Mouse (Mus musculus) neural tube, embryonic 12.5 days (tissue): ENCODE data around the gene Pbx1. TPM values are rescaled to one million over a fixed set of nuclear protein-coding genes. Genes with fewer than 3 reads are reported as not detected.
"Not testable (repeated sequence)": the region's sequence is repeated elsewhere in the genome, so short reads cannot be mapped to it uniquely, and the experiment has no call there.

Source experiments
- ATAC-seq: fragments of 200-750 bp; cut with Nextera tagmentation; 2 replicates; pipeline ENCODE4 v1.8.0; 2017; ENCODE audit warnings: low read depth, mild to moderate bottlenecking, moderate TSS enrichment, moderate library complexity; ENCODE audit not compliant: low FRiP score
- H3K27ac ChIP-seq: fragments of 300-500 bp; sonication (generic); 2 replicates; pipeline ENCODE4 v1.5.1; 2016
- H3K27me3 ChIP-seq: fragments of 300-500 bp; sonication (generic); replicated peaks from 2 replicates; pipeline ENCODE4 v1.6.1; 2016; ENCODE audit warnings: mild to moderate bottlenecking
- H3K36me3 ChIP-seq: fragments of 300-500 bp; sonication (generic); 2 replicates; pipeline ENCODE4 v1.6.1; 2016; ENCODE audit warnings: mild to moderate bottlenecking
- H3K4me1 ChIP-seq: fragments of 300-500 bp; sonication (generic); 2 replicates; pipeline ENCODE4 v1.6.1; 2016
- H3K4me2 ChIP-seq: fragments of 300-500 bp; sonication (generic); replicated peaks from 2 replicates; pipeline ENCODE4 v1.6.1; 2016; ENCODE audit warnings: mild to moderate bottlenecking
- H3K4me3 ChIP-seq: fragments of 300-500 bp; sonication (generic); 2 replicates; pipeline ENCODE4 v1.5.1; 2016
- H3K9ac ChIP-seq: fragments of 300-500 bp; sonication (generic); 2 replicates; pipeline ENCODE4 v1.6.1; 2016; ENCODE audit warnings: mild to moderate bottlenecking
- H3K9me3 ChIP-seq: fragments of 300-500 bp; sonication (generic); 2 replicates; pipeline ENCODE4 v1.6.1; 2016; ENCODE audit warnings: mild to moderate bottlenecking
- WGBS: fragments of 180-500 bp; shearing (Covaris S2); methylation state at CpG from one replicate; pipeline ENCODE4 v1.1.7; 2016; 5-methylcytosine and 5-hydroxymethylcytosine counted together
- polyA plus RNA-seq: library from polyadenylated mRNA; unstranded; fragments of >200 nt; fragmentation: Nextera tagmentation; extraction: Ambion mirVana; gene quantifications from 2 replicates; pipeline ENCODE4 v1.2.1, GENCODE M21; 2016

The Pbx1 gene
- 43.9 and 53.7 TPM in 2 replicates for polyA plus RNA-seq

DNA sequence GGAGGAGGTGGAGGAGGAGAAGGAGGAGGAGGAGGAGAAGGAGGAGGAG is at the start of gene Pbx1:
Gene Pbx1 (minus strand): TSS at position 39 of the 49 bp plus-strand sequence.
- Histone ChIP-seq H3K4me2 (peak within 1 kb of the TSS; percentile 72), H3K9ac (peak within 1 kb of the TSS; percentile 96), H3K4me3 (peak within 1 kb of the TSS; percentile 87), H3K27ac (peak within 1 kb of the TSS; percentile 97), H3K4me1 (peaks cover 14% of the 10 kb centered on the region)
- not testable (repeated sequence) for ATAC-seq, H3K9me3 ChIP-seq, H3K27me3 ChIP-seq, H3K36me3 ChIP-seq

DNA sequence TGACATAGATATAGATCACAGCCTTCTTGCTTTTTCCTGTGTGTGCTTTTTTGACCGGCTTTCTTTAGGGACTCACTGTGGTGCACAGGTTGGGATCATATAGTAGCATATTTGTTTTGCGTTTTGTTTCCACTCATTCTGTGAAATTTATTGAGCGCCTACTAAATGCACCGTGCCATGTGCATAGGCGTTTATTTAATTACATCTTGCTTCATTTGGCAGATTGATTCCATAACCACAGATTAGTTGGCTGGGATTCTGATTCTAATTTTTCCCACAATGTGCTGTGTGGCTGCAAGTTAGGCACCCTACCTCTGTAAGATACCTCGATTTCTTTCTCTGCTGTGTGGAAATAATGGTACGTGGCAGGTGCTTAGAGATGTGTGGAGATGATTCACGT is 47.6 kb upstream of the Pbx1 start:
- no peak overlapping the region for H3K27ac ChIP-seq
- H3K9ac ChIP-seq = no peak overlapping the region
- H3K4me2 ChIP-seq = no peak overlapping the region
- H3K27me3 ChIP-seq = no peaks in the 10 kb centered on the region
- no peak overlapping the region for H3K4me3 ChIP-seq
- no peaks in the 10 kb centered on the region for H3K36me3 ChIP-seq
- no peak for ATAC-seq
- 84% methylated on average over 8 of the region's 8 CpGs for WGBS
- peaks cover 10% of the 10 kb centered on the region for H3K4me1 ChIP-seq
- H3K9me3 ChIP-seq = no peaks in the 10 kb centered on the region

DNA sequence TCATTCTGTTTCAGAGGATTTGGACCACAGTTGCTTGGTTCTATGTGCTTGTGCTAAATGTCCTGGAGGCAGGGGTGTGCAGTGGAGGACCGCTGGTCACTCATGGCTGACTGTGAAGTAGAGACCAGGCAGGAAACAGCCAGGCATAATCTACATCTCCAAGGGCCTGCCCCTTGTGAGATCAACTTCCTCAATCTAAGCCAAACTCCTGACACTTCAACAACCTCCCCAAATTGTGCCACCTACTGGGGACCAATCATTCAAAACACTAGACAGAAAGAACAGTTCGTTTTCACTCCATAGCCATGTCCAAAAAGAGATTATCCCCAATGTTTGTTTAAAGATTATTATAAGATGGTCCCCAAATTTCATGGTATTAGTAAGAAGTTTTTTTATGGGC is 46.8 kb upstream of the Pbx1 start:
- Histone ChIP-seq H3K9ac (no peak overlapping the region), H3K27ac (no peak overlapping the region), H3K9me3 (no peaks in the 10 kb centered on the region), H3K4me3 (no peak overlapping the region), H3K4me1 (peaks cover 18% of the 10 kb centered on the region), H3K4me2 (no peak overlapping the region), H3K36me3 (no peaks in the 10 kb centered on the region), H3K27me3 (no peaks in the 10 kb centered on the region)
- 78% methylated on average over 2 of the region's 2 CpGs for WGBS
- ATAC-seq = no peak

DNA sequence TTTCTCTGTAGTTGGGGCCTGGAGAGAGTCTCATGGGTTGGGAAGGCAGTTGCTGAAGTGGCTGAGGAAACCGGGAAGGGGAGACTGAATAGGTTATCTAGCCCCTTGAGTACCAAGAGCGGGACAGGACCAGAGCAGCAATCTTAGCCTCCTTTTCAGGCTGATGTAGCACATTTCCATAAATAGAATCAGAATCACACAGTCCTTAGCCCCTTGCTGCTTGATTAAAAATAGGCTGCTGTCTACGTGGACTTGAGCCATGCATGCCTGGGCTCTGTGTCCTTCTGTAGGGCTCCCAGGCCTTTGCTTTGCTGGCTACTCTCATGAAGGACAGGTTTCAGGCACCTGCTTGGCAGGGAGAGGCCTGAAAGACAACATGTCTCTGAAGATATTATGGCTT is 44.8 kb upstream of the Pbx1 start:
- H3K27ac ChIP-seq = no peak overlapping the region
- no peak overlapping the region for H3K4me2 ChIP-seq
- no peaks in the 10 kb centered on the region for H3K9me3 ChIP-seq
- no peaks in the 10 kb centered on the region for H3K27me3 ChIP-seq
- 64% methylated on average over 3 of the region's 3 CpGs for WGBS
- peaks cover 26% of the 10 kb centered on the region for H3K4me1 ChIP-seq
- H3K9ac ChIP-seq = no peak overlapping the region
- no peaks in the 10 kb centered on the region for H3K36me3 ChIP-seq
- no peak for ATAC-seq
- no peak overlapping the region for H3K4me3 ChIP-seq

DNA sequence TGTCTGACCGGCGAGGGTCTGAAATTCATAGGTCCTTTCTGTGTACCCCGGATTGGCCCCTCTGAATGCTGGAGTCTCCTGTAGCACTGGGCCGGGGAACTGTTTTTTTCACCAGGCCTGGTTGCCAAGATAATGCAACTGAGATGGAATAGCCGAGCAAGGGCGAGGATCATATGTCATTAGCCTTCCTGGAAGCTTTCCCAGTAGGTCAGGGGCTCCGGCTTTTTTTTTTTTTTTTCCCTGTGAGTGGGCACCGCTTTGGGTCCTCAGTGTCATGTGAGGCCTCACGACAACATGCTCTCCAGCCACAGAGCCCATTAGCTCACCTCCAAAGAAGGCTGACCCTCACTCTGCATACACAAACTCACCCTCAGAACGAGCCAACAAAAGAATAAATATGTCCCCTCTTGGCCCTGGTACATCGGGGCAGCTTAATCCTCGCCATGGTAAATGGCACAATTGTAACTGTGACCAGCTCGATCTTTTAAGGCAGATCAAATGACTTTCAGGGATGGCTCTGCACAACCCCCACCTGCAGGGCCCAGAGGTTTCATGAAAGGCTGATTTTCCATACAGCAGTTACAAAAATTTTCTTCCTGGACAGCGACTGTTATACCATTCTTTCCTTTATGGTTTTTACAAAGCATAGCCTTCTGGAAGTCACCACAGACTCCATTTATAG is 44.3 kb upstream of the Pbx1 start:
- H3K4me3 ChIP-seq = no peak overlapping the region
- ATAC-seq = no peak
- no peaks in the 10 kb centered on the region for H3K9me3 ChIP-seq
- no peak overlapping the region for H3K9ac ChIP-seq
- H3K27ac ChIP-seq = no peak overlapping the region; the same call in 1 of the 2 replicates
- no peak overlapping the region for H3K4me2 ChIP-seq
- H3K27me3 ChIP-seq = no peaks in the 10 kb centered on the region
- peaks cover 26% of the 10 kb centered on the region for H3K4me1 ChIP-seq
- H3K36me3 ChIP-seq = no peaks in the 10 kb centered on the region
- WGBS = 53% methylated on average over 14 of the region's 14 CpGs

DNA sequence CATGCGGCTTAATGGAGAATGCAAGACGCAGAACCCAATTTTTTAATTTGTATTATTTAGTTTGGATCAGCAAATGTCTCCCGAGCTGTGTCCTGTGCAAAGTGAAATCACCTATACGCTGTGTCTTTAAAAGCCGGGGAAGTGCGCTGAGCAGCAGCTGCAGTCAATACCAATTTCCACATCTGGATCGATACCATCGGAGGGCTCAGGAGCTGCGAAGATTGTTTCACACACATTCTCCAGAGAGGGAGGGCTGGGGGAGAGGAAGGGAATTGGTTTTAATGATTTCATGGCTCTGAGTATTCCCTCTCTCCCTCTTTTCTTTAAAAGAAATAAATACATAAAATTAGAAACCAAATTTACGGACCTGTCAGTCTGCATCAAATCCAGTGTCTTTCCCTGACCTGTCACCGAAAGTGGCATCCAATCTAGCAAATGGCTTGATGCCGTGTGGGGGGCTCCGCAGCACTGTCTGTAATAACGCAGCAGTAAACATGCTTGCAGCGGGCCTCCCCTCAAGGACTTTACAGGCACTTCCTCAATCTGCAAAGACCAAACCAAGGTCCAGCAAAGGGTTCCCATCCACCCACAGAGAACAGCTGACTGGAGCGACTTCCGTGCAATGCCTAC is 43.6 kb upstream of the Pbx1 start:
- Histone ChIP-seq H3K27me3 (no peaks in the 10 kb centered on the region), H3K4me2 (no peak overlapping the region), H3K9me3 (no peaks in the 10 kb centered on the region), H3K9ac (no peak overlapping the region), H3K4me1 (peaks cover 26% of the 10 kb centered on the region), H3K36me3 (no peaks in the 10 kb centered on the region), H3K27ac (no peak overlapping the region; the same call in 1 of the 2 replicates), H3K4me3 (no peak overlapping the region)
- WGBS = 82% methylated on average over 17 of the region's 17 CpGs
- ATAC-seq = no peak

DNA sequence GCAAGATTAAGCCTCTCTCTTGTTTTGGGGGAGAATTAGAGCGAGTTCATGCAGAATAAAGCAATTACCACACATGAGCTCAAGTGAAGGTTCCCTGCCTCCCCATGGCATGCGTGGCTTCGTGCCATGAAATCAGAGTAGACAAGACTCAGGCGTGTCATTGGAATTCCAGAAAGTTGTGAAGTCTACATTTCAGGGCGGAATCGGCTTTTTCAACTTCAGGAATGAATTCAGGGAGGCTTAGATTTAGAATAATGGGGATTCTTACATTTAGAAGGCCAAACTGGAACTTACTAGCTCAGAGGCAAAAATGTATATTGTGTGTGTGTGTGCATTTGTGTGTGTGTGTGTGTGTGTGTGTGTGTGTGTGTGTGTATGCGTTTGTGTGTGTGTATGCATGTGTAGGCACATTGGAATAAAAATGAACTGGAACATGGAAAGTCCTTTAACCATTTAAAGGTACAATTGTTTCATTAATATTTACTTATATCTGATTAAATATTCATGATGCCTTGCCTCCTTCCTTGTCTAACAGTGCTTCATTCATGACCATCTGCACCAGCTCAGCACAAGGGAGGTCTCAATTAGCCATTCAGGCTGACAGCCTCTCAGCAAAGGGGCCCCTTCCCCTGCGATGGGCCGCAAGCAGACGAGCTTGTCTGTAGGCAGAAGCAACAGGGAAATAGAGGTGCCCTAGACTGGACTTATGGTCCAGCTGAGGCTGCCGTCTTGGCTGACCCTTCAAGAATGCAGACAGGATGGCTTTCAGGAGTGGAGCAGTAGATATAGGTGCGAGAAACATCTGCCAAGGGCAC is 41.4 kb upstream of the Pbx1 start:
- Histone ChIP-seq H3K4me3 (no peak overlapping the region), H3K36me3 (no peaks in the 10 kb centered on the region), H3K27ac (no peak overlapping the region), H3K27me3 (no peaks in the 10 kb centered on the region), H3K9me3 (0 out of 2 replicates have a peak, but pooled peaks cover 3% of the 10 kb centered on the region), H3K4me1 (peaks cover 26% of the 10 kb centered on the region), H3K4me2 (peak overlapping the region; percentile 37; the same call in 1 of the 2 replicates), H3K9ac (no peak overlapping the region)
- ATAC-seq = peak; percentile 95
- 23% methylated on average over 12 of the region's 12 CpGs for WGBS

DNA sequence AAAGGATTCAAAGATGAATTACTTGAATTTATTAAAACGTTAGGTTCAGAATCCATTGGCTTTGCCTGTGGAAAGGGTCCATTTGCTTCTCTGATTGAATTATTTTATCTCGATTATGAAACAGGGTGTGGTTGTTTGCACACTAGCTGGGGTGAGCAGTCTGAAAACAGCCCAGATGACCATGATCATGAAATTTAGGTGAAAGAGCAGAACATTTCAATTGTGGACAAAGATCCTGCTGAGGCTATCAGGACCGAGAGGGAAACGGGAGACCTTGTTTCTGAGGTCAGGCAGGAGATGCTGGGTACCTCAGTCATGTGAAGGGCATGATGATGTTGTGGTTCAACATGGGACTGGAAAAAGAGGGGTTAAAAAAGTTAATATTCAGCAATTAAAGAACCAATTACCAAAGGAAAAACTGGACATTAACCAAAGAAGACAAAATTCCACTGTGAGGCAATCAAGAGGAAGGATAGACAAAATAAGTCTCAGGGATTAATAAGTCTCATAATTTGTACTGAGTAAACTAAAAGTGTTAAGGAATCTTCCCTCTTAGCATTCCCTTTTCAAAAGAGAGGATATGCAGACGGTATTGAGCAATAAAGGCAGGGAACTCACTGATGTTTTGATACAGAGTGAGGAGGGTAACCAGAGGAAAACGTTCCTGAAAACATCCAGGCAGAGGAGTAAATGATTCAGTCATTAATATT is 40.6 kb upstream of the Pbx1 start:
- Histone ChIP-seq H3K4me1 (peaks cover 26% of the 10 kb centered on the region), H3K36me3 (no peaks in the 10 kb centered on the region), H3K4me2 (no peak overlapping the region; the same call in 1 of the 2 replicates)

DNA sequence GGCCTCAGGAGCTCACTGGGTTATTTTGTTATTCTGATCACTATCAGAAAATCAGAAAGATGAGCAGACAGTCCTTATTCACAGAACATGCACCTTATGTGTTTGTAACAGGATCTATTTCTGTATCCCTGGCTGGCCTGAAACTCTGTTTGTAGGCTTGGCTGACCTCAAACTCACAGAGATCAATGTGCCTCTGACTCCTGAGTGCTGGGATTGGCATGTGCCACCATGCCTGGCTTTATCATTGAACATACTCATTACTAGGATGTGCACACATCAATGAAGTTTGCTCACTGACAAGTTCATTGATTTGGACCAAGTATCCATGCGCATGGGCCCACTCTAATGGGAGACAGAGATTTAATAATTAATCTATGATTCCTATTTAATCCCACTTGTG is 27.4 kb upstream of the Pbx1 start:
- Histone ChIP-seq H3K9me3 (no peaks in the 10 kb centered on the region), H3K4me1 (peaks cover 5% of the 10 kb centered on the region; the same call in 1 of the 2 replicates), H3K27me3 (no peaks in the 10 kb centered on the region), H3K4me3 (no peak overlapping the region), H3K9ac (no peak overlapping the region), H3K27ac (no peak overlapping the region), H3K36me3 (no peaks in the 10 kb centered on the region), H3K4me2 (no peak overlapping the region)
- 94% methylated on average over 1 of the region's 1 CpGs for WGBS
- ATAC-seq = no peak

More for the DNA sequence above, 40.6 kb upstream of the Pbx1 start:
- H3K27ac ChIP-seq = no peak overlapping the region
- no peak for ATAC-seq
- no peaks in the 10 kb centered on the region for H3K27me3 ChIP-seq
- no peak overlapping the region for H3K4me3 ChIP-seq
- 58% methylated on average over 6 of the region's 6 CpGs for WGBS
- H3K9me3 ChIP-seq = 0 out of 2 replicates have a peak, but pooled peaks cover 3% of the 10 kb centered on the region
- no peak overlapping the region for H3K9ac ChIP-seq

DNA sequence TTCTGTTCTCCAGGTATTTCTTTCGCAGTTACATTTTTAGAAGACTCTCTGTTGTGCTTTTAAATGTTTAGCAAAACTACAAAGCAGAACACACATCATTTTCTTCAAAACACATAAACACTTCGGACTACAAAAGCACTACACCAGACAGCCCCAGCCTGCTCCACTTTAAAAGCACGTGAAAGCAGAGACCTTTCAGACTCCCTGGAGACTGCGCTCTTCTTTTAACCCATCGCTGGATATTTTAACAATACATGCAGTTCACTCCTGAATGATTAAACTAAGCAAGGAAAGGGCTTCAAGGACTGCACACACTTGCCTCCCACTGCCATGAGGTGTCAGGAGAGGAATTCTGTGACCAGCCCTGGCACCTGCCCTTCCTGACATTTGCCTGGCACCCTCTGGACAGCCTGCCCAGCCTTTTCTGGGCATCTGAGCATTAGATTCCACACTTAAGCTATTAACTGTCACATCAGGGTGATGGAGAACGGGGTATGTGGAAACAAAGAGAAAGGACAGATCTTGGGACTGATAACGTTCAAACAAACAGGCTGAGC is 25.2 kb upstream of the Pbx1 start:
- no peak overlapping the region for H3K4me2 ChIP-seq
- no peak overlapping the region for H3K9ac ChIP-seq
- 49% methylated on average over 7 of the region's 7 CpGs for WGBS
- no peak overlapping the region for H3K4me3 ChIP-seq
- no peak overlapping the region for H3K27ac ChIP-seq
- no peaks in the 10 kb centered on the region for H3K9me3 ChIP-seq
- no peaks in the 10 kb centered on the region for H3K27me3 ChIP-seq
- no peak for ATAC-seq
- H3K36me3 ChIP-seq = no peaks in the 10 kb centered on the region
- peaks cover 5% of the 10 kb centered on the region; the same call in 1 of the 2 replicates for H3K4me1 ChIP-seq

DNA sequence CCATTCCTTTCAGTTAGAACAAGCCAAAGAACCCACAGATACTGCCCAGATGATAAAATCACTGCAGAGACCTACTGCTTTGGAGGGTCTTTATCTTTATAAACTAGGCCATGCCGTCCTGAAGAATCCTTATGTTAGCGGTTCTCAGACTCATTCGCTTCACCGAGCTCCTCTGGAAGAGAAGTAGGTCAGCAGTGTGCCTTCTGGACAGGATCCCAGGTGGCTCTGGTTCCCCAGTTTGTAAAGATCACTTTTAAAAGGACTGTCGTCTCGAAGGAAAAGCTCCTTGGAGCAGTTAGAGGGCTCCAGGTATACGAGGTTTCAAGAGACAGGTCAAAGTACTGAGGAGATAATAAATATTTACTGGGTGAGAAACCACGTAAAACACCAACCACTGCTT is 23.1 kb upstream of the Pbx1 start:
- Histone ChIP-seq H3K36me3 (no peaks in the 10 kb centered on the region), H3K9me3 (no peaks in the 10 kb centered on the region), H3K27me3 (no peaks in the 10 kb centered on the region), H3K4me3 (no peak overlapping the region), H3K4me1 (peaks cover 5% of the 10 kb centered on the region; the same call in 1 of the 2 replicates), H3K9ac (no peak overlapping the region), H3K4me2 (no peak overlapping the region), H3K27ac (no peak overlapping the region)
- no peak for ATAC-seq
- 78% methylated on average over 8 of the region's 8 CpGs for WGBS

DNA sequence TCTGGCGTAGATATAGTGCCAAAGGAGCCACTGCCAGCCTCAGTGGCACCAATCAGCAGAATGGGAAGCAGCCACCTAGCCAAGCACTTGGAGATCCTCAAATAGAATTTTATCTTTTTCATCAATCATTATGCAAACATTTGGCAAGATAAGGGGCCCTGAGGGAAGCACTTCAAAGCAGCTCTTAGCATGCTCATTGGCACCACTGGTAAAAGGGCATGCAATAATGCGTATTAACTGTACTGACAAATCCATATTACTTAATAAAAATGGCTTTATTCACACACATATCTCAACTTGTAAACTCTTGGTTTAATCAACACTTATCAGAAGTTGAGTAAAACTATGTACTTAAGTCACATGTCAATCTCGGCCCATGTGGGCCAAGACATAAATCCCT is 1.6 kb upstream of the Pbx1 start:
- WGBS = 94% methylated on average over 3 of the region's 3 CpGs
- no peak for ATAC-seq

More for the DNA sequence above, 1.6 kb upstream of the Pbx1 start:
- H3K4me1 ChIP-seq = no peaks in the 10 kb centered on the region; the same call in 1 of the 2 replicates
- no peaks in the 10 kb centered on the region for H3K36me3 ChIP-seq
- no peaks in the 10 kb centered on the region for H3K27me3 ChIP-seq
- no peak overlapping the region for H3K4me3 ChIP-seq
- no peak overlapping the region for H3K9ac ChIP-seq
- H3K9me3 ChIP-seq = no peaks in the 10 kb centered on the region
- no peak overlapping the region for H3K4me2 ChIP-seq
- no peak overlapping the region for H3K27ac ChIP-seq
